Mouse (Mus musculus): ENCODE measurements around the gene Esrrg.

Gene Esrrg

DNA sequence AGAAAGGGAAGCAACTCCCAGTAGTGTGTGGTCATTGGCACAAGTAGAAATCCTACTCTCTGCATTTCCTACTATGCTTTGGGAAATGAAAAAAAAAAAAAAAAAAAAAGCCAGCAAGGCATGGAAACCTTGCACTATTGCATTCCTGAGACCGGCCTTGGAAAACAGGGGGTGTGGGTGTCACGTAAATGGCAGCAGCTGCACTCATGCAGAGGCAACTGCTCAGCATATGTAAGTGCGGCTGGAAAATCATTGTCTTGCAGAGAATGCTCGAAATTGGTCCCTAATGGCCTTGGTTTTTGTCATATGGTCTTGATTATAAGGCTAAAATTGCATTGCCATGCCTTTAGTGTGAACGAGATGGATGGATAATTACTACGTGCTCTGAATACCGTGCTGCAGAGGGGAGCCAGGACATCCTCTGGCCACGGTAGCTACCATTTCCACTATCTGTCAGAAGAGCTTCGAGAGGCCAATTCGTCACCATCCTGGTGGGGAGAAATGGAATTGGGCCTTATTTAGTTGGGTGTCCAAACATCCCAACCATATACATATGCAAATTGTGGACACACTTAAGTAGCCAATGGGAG lies 171.1 kb downstream of the Esrrg start:
- DNase-seq (ENCODE audit: low spot score): no peak

DNA sequence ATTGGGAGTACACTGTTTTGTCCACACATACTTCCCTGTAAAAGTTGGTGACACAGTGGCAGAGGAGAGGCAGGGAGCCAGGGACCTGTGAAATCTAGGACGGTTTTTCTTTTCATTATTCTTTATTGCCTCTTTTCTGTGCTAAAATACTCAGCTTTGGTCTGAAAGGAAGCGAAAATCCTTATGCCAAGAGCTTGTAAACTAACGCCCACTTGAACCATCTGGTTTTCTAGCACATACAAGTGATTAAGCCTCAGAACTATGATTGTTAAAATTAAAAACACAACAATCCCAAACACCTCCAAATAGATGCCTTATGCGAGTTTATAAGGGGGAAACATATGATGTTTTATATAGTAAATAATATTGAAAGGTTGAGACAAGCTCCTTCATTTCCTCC lies 176.6 kb downstream of the Esrrg start:
- no peak for DNase-seq (ENCODE audit: low spot score)

DNA sequence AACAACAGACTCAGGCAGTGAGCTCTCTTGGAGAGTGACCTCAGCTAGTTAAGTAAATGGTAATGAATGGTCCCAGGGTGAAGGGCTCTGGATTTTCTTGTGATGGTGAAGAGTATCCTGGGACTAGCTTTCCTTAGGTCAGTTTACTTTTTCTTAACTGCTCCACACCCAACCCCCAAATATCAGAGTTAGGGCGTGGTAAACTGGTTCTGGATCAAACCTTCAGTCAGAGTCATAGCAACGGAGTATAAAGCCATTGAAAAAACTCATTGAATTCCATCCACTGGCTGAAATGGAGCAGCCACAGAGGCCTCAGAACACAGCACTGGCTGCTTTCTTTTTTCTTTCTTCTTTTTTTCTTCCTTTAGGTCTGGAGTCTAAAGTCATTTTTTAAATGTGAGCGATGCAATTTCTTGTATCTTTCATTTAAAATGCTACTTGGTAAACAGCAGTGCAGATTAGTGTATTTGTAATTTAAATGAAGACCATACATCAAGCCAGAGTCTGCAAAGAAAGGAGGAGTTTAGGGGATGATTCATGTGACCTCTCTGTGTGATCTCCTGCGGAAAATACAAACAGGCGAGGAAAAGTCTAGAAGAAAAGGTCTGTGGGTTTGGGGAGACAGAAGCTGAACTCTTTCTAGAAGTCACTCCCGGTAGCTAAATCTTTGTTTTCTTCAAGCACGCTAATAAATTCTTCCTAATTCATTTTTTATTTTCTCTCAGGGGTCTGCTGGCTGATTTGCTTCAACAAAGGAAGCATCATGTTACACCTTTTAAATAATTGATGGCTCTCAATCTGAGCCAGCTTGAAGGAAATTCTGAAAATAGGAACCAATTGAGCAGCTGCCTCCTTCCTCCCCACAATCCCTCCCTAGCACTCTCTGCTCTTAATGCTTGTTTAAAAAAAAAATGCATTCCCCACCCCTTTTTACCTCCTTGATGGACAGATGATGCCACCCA lies 178.7 kb downstream of the Esrrg start:
- DNase-seq (ENCODE audit: low spot score): no peak

DNA sequence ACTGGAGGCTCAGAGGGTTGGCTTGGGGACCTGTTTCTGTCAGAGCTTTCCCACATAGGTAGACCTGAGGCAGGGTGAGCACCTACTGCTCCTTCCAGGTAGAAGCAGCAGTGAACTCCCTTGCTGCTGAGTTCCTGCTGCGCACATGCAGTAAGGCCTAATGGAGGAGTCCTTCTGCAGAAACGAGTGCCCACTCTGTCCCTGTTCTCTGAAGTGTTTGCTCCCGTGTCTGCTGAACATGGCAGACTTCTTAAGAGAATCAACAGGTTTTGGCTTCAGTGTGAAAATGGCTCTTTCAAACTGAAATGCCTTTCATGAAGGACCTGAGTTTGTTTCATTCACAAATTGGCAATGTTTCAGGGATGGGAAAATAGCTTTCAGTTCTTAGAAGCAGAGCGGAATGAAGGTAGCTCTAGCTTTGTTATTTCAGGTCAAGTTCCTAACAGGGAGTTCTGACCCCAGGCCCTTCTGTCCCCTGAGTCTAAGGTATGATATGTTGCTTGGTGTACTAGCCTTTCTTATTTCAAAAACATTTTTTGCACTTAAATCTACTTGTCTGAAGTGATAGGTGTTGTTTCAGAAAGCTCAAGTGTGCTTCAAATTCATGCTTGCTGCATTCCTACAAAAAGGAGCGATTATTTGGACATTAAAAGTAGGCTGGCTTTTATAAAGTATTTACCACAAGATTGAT lies 185.8 kb downstream of the Esrrg start:
- DNase-seq (ENCODE audit: low spot score): no peak

DNA sequence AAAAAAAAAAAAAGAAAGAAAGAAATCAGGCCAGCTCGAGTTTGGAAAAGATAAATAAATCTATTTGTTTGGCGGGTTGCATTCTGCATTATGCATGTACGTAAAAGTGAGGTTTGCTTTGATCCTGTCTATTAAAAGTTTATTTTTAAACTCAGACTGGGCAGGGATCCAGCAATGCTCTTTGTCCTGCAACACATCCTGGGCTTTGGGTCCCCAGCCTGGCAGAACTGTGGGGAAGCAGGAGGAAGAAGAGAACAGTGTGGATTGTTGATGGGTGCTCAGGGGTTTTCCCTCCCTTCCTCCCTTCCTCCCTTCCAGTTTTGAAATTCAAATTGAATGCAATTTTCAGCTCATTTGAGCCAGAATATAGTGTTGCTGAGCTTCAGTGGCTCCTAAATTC lies 187.0 kb downstream of the Esrrg start:
- DNase-seq (ENCODE audit: low spot score): no peak

DNA sequence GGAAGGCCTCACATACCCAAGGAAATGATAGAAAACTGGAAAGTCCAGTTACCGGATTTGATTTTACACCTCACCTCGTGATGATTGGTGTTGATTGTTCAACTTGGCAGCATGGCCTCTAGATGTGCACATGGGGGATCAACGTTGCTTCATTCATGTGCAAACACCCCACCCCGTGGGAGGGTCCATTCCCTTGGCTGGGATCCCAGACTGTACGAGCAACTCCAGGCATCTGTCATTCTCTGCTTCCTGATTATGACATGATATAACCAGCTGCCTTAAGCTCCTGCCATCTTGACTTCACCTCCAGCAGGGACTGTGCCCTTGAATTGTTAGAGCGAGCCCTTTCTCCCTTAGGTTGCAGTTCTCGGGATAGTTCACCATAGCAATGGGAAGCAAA lies 190.7 kb downstream of the Esrrg start:
- no peak for DNase-seq (ENCODE audit: low spot score)

DNA sequence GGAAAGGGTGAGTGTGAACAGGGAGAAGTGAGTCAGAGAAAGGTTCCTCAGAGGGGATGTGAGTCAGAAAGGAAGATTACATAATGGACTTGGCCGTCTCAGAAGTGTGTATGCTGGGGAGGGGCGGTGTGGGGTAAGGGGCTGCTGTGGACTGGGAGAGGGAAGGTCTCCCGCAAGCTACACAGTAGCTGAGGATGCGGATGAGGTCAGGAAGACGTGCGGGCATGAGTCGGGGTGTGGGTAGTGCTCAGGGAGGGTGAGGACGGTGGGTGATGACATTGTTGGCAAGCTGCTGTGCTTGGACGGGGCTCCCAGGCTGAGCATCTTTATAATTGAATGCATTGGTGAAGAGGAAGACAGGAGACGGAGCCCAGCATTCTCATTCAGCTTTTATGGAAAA lies 192.2 kb downstream of the Esrrg start:
- no peak for DNase-seq (ENCODE audit: low spot score)

DNA sequence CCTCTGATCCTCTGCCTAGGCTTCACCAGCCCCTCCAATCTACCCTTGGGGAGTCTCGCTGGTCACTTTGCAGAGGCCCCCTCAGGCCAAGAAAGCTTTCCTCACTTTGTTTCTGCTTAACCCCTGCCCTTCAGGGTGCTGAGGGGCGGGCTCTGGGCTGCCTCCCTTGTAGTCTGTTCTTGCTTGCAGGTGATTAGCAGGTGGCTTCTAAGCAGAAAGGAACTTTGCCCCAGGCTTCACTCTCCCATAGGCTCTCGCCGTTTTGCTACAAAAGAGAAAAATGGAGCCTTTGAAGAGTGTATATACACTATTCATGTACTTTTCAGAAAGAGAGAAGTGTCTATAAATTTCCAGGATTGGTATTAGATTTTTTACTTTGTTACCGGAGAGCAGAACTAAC lies 195.0 kb downstream of the Esrrg start:
- no peak for DNase-seq (ENCODE audit: low spot score)

DNA sequence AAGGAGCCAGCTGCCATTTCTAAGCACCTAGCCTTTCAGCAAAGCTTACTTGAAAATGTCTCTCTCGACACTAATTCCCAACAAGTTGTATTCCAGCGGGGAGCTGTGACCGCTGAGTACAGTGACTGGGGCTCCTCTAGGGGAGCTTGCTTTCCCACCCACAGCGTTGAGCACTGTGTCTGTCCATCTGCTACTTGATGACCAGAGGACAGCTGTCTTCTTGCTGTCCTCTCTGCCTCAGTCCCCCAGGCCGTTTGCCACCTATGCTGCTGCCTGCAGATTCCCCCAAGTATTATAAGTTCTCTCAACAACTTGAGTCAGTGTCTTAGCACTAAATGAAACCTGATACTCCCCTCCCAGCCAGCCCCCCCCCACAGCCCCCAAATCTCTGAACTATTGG lies 195.4 kb downstream of the Esrrg start:
- no peak for DNase-seq (ENCODE audit: low spot score)

DNA sequence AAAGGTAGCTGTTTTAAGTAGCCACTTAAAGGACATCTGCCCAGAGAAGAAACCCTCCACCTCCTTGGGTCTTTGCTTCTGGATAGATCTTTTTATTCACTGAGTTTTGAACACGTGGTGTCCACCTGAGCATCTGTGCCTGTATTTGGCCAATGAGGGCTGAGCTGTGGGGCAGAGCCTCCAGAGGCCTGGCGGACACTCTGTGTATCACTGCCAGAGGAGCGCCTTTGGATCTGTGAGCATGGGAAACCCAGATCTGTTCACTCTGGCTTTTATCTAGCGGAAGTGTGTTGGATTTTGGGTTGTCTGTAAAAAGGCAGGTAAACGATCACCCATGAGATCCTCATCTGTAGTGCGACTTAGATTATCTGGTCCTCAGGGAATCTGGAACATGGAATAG lies 196.4 kb downstream of the Esrrg start:
- DNase-seq (ENCODE audit: low spot score): no peak

DNA sequence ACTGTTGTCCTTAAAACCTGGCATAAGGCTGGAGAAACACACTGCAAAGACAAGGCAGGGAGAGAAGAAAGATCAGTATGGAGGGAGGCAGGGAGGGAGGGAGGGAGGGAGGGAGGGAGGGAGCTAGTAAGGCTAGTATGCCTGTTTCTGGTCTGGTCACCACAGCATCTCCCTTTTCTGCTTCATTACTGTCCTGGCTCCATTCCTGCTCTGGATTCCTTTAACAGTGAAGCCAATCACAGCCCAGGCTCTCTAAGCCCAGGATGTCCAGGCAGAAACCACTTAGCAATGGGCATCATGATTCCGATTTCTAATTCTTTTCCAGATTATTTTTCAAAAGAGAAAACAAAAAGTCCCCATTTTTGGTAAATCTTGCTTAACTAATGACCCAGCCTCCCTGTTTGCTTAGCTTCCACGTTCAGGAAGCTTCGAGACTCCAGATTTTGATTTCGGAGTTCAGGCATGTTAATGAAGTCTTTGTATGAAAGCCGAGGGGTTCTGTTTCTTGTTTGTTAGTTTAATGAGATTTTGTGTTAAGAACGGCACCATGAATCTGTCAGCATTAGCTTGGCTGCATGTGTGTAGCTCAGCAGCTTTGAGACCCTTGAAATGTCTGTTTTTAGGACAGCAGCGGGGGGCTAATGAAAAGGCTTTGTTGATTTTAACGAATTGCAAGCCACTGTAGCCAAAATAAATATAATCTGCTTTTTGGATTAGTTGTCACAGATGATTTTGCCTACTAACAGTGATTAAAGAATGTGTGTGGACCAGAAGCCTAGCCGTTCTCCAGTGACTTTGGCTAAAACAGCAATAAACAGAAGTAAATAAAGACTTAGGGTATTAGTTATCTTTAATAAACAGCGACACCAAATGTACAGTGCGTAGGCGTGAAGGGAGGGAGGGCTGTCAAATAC lies 199.1 kb downstream of the Esrrg start:
- DNase-seq (ENCODE audit: low spot score): no peak

DNA sequence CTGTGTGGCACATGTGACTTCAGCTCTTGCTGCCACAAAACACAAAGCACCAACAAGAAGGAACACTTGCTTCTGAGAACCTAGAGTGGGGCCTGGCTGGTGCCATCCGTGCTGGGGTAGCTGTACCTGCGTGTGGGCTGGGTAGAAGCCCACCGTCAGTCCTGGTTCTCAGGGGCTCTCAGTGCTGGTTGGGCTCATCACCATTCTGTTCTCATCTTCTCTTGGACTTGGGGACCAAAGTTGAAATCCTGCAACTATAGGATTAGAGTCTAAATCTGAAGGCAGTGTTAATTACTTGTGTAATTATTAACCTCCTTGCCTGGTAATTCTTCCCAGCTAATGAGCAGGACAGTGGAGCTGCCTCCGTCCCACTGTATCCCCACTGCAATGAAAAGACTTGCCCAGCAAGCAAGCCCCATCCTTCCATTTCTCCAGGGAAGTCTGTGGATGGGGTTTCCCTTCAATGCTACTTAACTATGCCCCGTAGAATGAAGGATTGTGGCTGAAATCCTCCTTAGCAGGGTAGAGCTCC lies 199.9 kb downstream of the Esrrg start:
- DNase-seq (ENCODE audit: low spot score): no peak

DNA sequence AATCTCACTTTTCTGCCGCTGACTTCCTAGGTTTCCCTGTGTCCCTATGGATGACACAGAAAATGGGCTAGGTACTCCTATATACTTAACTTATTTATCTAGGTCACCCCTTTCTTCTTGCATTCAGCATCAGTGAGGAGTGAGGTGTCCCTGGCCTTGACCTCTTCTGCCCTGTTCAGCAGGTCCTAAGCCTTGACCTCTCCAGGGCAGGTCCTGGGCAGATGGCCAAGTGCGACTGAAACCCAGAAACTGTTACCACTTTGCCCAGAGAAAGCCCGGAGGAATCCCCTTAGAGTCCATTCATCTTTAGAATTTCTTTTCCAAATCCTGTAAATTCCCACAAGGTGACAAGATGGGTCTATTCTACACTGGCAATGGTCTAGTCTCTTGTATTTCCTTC lies 201.0 kb downstream of the Esrrg start:
- DNase-seq (ENCODE audit: low spot score): no peak

DNA sequence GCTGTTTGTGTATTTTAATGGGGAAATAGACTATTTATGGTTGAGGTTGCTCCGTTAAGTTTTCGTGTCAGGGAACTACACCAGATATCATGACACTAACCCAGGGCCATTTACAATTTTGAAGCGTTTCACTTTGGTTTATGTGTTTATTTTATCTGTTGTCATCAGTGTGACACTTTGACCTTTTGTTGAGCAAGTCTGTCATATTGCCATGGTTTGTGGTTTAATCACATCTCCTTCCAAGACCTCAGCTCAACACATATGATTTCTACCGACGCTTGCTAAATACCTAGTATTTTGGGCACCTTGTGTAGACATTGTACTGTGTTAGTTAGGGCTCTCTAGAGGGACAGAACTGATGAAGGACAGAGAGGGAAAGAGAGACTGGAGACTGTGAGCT lies 210.8 kb downstream of the Esrrg start:
- DNase-seq (ENCODE audit: low spot score): no peak

DNA sequence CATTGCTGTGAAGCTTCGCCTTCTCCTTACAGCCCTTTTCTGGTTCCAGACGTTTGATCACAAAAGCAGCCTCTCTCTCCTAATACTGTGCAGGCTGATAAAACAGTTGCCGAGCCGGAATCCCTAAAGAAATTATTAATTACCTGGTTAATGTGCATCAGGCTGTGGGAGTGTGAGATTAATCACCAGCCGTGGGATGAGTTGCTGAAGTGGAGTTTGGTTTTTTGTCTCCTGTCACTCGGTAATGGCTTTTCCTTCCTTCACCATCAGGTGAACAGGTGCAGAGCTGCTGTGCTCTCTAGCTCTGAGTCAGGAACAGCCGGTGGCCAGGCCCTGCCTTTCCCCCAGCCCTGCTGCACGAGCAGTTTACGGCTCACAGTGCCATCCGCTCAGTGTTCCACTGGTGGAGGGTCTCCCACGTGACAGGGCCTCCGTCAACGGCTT lies 212.8 kb downstream of the Esrrg start:
- DNase-seq (ENCODE audit: low spot score): no peak

DNA sequence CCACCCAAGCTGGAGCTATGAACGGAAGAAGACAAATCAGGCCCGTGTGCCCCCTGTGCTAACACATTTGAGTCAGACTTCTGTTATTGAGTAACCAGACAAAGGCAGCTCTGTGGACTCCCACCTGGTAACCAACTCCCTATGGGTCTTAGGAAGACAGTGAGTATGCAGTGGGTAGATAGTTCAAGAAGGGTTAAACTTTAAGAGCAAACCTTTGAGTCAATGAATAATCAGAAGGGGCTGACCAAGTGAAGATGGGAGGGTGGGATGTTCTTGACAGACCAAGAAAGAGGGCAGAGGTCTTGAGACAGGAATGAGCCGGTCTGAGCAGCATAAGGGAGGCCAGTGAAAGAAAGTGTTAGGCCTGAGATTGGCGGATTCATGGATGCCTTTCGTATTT lies 214.8 kb downstream of the Esrrg start:
- no peak for DNase-seq (ENCODE audit: low spot score)

DNA sequence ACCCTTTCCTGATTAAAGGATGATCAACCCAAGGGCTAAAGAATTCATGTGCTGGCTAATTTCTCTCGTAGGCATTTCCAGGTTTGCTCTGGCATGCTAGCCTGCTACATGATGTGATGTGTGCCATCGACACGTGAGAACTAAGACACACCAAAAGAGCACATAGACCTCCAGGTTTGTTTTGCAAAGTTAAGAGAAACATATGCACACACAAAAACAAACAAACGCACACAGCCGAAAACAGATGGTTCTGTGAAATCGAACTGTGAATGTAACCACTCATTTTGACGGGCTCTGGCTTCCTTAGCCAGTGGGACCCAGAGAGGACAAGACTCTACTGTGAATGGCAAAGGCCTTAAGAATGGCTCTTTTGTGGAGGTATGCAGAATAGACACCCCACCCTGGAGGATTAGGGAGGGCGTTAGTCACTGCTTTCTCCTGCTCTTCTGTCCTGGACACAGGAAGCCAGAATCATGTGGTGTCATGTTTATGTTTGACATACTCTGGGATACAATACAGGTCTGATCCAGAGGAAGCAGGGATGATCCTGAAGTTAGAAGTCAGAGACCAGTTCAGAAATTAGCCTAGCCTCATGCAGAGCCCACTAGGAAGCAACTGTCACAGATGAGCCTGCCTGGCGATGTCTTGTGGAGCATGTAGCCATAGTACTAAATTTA lies 217.0 kb downstream of the Esrrg start:
- no peak for DNase-seq (ENCODE audit: low spot score)

DNA sequence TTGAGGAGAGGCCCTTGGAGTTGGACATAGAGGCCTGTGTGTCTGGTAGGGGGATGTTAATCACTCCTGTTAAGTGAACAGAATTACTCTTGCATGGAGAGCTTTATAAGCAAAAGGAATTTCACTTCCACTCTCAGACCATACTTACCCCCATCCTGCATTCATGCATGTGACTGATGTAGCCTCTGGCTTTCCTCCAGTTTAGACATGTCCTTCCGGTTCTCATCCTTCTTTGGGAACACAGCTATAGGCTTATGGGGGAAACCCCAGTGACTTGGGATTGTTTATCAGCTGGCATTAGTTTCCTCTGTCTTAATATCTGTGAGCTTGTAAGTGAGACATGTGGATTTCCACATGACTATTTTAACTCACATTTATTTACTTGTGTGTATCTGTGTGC lies 217.5 kb downstream of the Esrrg start:
- DNase-seq (ENCODE audit: low spot score): no peak

DNA sequence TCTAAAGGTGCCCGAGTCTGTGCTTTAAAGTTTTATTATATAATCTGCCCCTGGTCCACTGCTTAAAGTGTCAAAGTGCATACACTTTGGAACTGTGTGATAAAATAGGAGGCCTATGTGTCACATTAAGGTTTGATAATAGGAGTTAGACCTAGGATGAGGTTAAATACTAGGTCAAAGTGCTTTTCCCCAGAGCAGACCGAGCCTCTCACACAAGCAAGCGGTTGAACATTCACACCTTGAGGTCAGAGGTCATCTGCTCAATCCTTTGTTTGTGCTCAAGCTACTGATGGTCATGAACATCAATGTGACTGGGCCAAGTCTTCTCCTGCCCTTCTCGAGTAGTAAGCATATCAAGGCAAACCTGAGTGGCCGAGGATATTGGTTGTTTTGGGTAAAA lies 218.3 kb downstream of the Esrrg start:
- no peak for DNase-seq (ENCODE audit: low spot score)

DNA sequence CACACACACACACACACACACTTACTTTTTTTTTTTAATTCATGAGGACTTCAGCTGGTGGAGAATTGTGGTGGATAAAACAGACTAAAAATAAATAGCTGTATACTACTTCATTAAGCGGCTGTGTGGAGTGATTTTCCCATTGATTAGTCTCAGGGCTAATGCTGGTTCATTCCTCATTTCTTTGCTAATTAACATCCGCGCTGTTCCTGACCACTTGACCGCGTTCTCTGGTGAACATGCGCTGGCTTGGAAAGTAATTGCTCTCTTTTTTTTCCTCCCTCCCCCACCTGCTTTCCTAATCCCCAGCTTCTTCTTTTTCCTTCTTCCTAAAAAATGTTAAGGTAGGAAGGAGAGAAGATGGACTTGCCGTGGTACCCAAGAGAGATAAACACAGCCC lies 222.3 kb downstream of the Esrrg start:
- no peak for DNase-seq (ENCODE audit: low spot score)

DNA sequence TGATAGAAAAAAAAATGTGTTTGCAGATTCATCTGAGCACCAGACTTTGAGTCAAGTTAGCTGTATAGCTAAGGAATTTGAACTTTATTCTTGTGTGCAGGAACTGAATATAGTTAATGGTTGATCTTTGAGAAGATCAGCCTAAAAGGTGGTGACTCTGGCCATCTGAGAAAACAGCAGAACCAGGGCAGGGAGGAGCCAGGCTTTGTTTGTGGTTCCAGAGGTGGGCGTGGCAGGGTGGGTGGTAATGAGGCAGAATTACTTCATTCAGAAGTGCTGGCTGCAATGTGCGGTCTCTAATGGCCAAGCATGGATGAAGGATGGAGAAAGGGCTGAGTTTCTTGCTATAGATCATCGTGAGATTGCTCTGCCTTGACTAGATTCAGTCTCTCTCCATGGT lies 224.3 kb downstream of the Esrrg start:
- DNase-seq (ENCODE audit: low spot score): no peak
